Mouse (Mus musculus): ENCODE data around the gene Eif2b4. TPM values are rescaled to one million over a fixed set of nuclear protein-coding genes. Genes with fewer than 3 reads are reported as not detected.

The Eif2b4 gene
- 20.2 and 24.5 TPM in 2 replicates for polyA plus RNA-seq (2012; rRNA removed)

GRCm38 (mm10) chr5:31192939-31193630, at the start of gene Eif2b4, which contains the start of gene Snx17:
Gene Eif2b4, minus strand, starts transcription at chr5:31193430.
Gene Snx17, plus strand, starts transcription at chr5:31193227.

DNA sequence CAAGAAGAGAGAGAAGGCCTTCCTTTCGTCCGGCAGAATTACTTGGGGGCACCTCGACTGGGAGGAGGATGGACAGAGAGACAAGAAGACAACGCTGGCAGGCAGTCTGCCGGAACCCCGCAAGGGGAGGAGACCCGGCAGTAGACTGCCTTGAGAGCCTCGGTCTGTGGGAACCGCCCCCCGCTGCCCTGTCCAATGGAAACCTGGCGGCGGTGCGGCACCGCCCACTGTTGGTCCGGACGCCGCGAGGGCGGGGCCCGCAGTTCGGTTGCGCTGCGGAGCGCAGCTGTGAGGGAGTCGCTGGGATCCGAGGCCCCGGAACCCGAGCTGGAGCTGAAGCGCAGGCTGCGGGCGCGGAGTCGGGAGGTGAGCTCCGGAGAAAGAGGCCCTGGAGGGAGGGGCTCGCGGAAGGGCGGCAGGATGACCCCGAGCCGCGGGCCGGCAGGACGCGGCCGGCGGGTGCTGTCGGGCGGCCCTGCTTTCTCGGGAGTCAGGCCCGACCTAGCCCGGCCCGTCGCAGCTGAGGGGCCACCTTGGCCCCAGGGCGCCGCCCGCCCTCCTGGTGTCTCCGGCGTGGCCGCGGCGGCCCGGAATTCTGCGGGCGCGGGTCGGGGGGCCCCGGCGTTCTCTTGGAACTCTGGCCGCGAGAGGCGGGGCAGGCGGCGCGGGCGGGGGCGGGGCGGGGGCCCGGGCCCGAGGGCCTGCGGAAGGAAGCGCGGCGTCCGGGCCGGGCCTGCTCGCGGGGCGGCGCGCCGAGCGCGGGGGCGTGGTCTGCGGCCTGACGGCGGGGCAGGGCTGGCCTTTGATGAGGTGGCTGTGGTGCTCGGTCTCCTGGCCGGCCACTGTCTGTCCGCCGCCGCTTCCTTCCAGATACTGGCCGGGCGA, 47.6 kb upstream of the Eif2b4 start, which contains the start of the genes Nrbp1 and Gm9970:
TSS of gene Nrbp1 (plus strand) at position 228 of the 885 bp plus-strand sequence.
TSS of gene Gm9970 (minus strand) at position 596 of the 885 bp plus-strand sequence.

GRCm38 (mm10) chr5:31220448-31221303, 27.4 kb upstream of the Eif2b4 start, which contains the start of gene Ppm1g:
Gene Ppm1g, minus strand, starts transcription at chr5:31220687.

DNA sequence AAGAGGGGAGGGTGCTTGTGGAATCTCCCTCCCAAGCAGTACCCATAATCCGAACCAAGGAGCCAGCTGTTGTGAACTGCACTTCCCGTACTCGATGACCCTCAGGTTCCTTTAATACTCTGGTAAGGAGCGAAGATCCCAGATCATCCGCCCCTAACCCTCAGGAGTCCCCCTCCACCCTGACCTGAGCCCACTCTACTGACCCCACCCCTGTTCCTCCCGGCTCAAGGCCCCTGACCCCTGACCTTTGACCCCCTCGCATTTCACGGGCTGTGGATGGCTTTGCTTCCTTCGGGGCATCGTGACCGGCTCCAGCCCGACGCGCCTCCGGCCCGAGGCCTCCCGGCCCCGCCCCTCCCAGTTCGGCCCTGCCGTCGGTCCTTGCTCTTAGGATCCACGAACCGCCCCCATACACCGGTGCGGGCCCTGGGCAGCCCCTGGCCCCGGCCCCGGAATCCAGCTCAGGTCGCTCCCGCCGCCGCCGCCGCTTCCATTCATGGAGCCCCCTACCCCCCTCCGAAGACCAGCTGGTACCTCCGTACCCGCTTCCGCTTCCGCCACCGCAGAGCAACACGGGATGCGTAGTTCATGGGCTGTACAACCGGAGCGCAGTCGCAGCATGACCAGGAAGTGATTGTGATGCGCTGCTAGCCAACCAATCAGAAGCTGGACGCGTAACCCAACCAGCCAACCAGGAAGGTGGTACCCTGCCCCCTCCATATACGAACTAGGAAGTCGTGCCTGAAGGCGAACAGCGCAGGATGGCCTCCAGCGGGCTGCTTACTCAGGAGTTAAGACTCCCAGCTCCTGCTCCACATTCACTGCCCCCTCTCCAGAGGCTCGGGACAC, 8.7 kb upstream of the Eif2b4 start, which contains the start of gene Zfp513:
TSS of gene Zfp513 (minus strand) at position 562 of the 849 bp plus-strand sequence.

DNA sequence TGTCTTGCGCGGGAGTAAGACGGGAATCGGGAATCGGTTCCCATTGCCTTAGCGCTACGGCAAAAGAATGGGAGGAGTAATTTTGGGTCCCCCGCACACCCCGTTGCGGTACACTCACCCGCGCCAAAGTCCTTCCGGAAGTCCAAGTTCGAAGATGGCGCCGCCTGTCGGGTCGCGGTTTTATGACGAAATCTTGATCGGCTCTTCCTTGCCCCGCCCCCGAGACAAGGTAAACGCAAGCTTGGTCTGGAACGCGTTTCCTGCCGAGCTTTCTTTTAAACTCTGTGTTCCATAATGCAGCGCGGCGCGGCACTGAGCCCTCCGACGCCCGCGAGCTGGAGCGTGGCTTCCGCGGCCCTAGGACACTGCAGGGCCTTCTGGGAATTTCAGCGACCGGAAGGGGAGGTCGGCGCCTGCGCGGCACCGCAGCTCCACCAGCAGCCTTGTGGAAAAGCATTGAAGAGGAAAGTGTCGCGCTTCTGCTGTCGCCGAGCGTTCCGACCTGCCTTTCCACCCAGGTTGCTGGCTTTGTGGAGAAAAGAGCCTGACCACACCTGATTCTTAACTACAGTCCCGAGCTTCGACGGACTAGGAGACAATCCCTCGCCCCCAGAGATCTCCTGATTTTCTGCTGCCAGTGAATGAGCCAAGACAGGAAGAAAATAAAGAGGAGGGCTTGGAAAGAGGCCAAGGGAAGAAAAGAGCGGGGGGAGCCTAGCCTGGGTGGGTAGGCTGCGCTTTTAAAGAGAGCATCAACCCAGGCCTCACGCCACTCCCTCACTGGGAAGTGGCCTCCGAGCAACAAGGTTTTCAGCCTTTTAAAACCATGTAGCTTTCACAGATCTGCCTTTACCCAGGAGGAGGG, 13.2 kb downstream of the Eif2b4 start, which contains the start of the genes Gm29609 and Gtf3c2:
TSS of gene Gm29609 (minus strand) at position 146 of the 865 bp plus-strand sequence.
TSS of gene Gtf3c2 (minus strand) at position 379 of the 865 bp plus-strand sequence.

DNA sequence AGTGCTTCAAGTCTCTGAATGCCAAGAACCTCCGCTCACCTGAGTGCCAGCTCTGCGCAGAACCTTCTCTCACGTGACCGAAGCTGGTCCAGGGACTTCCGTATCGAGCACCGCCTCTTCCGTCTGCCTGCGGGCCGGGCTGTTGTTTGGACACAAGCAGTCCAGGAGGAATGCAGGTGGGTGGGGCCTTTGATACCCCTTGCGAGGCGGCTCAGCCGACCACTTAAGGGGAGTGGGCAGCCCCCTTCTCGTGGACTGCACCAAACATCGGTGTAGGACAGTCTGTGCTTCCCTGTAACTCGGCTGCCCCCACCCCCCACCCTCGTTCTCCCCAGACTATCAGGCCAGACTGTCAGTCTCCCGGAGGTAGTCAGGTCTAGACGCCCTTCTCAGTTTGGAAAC, 39.1 kb downstream of the Eif2b4 start, which contains the start of gene Mpv17:
TSS of gene Mpv17 (minus strand) at position 100 of the 402 bp plus-strand sequence.

DNA sequence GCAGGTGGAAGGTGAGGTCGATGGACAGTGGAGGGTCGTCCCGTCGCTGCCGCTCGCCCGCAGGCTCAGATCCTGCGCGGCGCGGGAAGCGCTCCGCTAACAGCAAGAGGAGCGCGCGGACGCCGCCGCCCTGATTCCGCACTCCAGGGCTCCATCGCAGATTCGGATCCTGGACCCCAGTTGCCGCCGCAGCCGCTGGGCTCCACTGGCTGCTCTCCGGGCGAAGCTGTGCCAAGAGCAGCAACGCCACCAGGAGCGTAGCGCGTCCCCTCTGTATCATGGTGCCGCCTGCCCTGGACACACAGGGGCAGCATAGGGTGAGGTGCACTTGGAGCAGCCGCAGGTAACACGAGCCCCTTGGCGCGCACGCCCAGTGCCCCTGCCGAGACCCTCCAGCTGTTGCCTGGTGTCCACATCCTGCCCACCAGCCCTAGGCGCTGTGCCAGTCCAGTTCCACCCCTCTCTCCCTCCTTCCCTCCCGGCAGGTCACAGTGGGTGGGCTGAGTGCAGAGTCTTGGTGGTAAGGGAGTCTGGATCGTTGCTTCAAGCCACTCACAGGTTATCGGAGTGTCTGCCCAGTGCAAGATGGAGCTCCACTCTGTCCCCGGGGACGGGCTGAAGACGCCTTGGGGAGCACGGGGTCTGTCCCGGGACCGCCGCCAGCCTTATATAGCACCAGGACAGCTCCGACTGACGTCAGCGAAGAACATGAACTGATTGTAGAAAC, 54.8 kb downstream of the Eif2b4 start, which contains the start of gene Ucn:
TSS of gene Ucn (minus strand) at position 589 of the 727 bp plus-strand sequence.

Other genes starting within 250 kb of the Eif2b4 start
- gene Cgref1, start 247.8 kb downstream of the Eif2b4 start, polyA plus RNA-seq (2012; rRNA removed) = 56.1 and 81.0 TPM in 2 replicates
- 252 and 282 TPM in 2 replicates for gene Preb, start 233.1 kb downstream of the Eif2b4 start, polyA plus RNA-seq (2012; rRNA removed)
- 10.1 and 12.4 TPM in 2 replicates for gene Tcf23, start 224.8 kb downstream of the Eif2b4 start, polyA plus RNA-seq (2012; rRNA removed)
- gene Atraid, start 145.1 kb downstream of the Eif2b4 start, polyA plus RNA-seq (2012; rRNA removed) = 27.4 and 33.9 TPM in 2 replicates
- gene Slc5a6, start 144.5 kb downstream of the Eif2b4 start, polyA plus RNA-seq (2012; rRNA removed) = 10.2 and 11.2 TPM in 2 replicates
- 11.9 and 14.2 TPM in 2 replicates for gene Cad, start 138.7 kb downstream of the Eif2b4 start, polyA plus RNA-seq (2012; rRNA removed)
- gene Dnajc5g, start 87.1 kb downstream of the Eif2b4 start, polyA plus RNA-seq (2012; rRNA removed) = not detected in 2 replicates
- gene Slc30a3, start 85.2 kb downstream of the Eif2b4 start, polyA plus RNA-seq (2012; rRNA removed) = 0.15 and 0.29 TPM in 2 replicates
- gene Trim54, start 76.7 kb downstream of the Eif2b4 start, polyA plus RNA-seq (2012; rRNA removed) = 2.8 and 4.1 TPM in 2 replicates
- gene Ucn, start 54.6 kb downstream of the Eif2b4 start, polyA plus RNA-seq (2012; rRNA removed) = not detected in 2 replicates
- gene Mpv17, start 39.2 kb downstream of the Eif2b4 start, polyA plus RNA-seq (2012; rRNA removed) = 23.9 and 27.3 TPM in 2 replicates
- gene Gm29609, start 13.5 kb downstream of the Eif2b4 start, polyA plus RNA-seq (2012; rRNA removed) = 0.14 and 2.1 TPM in 2 replicates
- 13.3 and 14.6 TPM in 2 replicates for gene Gtf3c2, start 13.3 kb downstream of the Eif2b4 start, polyA plus RNA-seq (2012; rRNA removed)
- 36.2 and 37.1 TPM in 2 replicates for gene Snx17, start 203 bp downstream of the Eif2b4 start, polyA plus RNA-seq (2012; rRNA removed)
- 25.0 and 34.4 TPM in 2 replicates for gene Zfp513, start 8.9 kb upstream of the Eif2b4 start, polyA plus RNA-seq (2012; rRNA removed)
- gene Ppm1g, start 27.3 kb upstream of the Eif2b4 start, polyA plus RNA-seq (2012; rRNA removed) = 42.5 and 93.0 TPM in 2 replicates
- gene Nrbp1, start 47.4 kb upstream of the Eif2b4 start, polyA plus RNA-seq (2012; rRNA removed) = 121 and 134 TPM in 2 replicates
- 0.13 TPM in 1 of 2 replicates, not detected in the other for gene Gm9970, start 47.8 kb upstream of the Eif2b4 start, polyA plus RNA-seq (2012; rRNA removed)
- gene Krtcap3, start 58.3 kb upstream of the Eif2b4 start, polyA plus RNA-seq (2012; rRNA removed) = 113 and 161 TPM in 2 replicates
- 11.9 and 14.9 TPM in 2 replicates for gene Ift172, start 97.7 kb upstream of the Eif2b4 start, polyA plus RNA-seq (2012; rRNA removed)
- 6.3 and 7.4 TPM in 2 replicates for gene Fndc4, start 102.7 kb upstream of the Eif2b4 start, polyA plus RNA-seq (2012; rRNA removed)
- not detected in 2 replicates for gene Gckr, start 104.0 kb upstream of the Eif2b4 start, polyA plus RNA-seq (2012; rRNA removed)

Measured in stomach, adult 2 months (tissue).